8 mouse cellular contexts compared by ENCODE assay signal in genomic region chr17:72917241-72918030, GRCm38 (mm10). TPM values are rescaled to one million over a fixed set of nuclear protein-coding genes. Genes with fewer than 3 reads are reported as not detected.
DNase-seq lines count a peak whose midpoint lies in the region; ATAC-seq and TF ChIP-seq lines count a peak whose summit lies in the region.

No protein-coding gene starts in this region.

- peak overlapping the region; percentile 98 for H3K9ac ChIP-seq in heart, embryonic 16.5 days (ENCODE audit: low read length)
- H3K9ac ChIP-seq in neural tube, embryonic 12.5 days: peak overlapping the region; percentile 92

- peak; percentile 57 for TF ChIP-seq POLR2A in embryonic fibroblast, embryonic 13.5 days (IDR thresholded peaks at IDR 0.05; ENCODE audit: low read depth, low read length)

- ATAC-seq in heart, embryonic 16.5 days (replicated peaks; ENCODE audit: extremely low read depth, insufficient read depth, low FRiP score): peak; percentile 34
- peak; percentile 26 for ATAC-seq in neural tube, embryonic 12.5 days (ENCODE audit: low FRiP score, low read depth)

- TF ChIP-seq CTCF in embryonic fibroblast, embryonic 13.5 days (IDR thresholded peaks at IDR 0.05; ENCODE audit: borderline replicate concordance, insufficient read depth, low read length): no peak

- no peaks in the 10 kb centered on the region for H3K9me3 ChIP-seq in heart, embryonic 16.5 days (replicated peaks; ENCODE audit: control insufficient read depth, low read length)
- no peaks in the 10 kb centered on the region for H3K9me3 ChIP-seq in neural tube, embryonic 12.5 days

- H3K36me3 ChIP-seq in heart, embryonic 16.5 days (ENCODE audit: control insufficient read depth, insufficient read depth): peaks cover 14% of the 10 kb centered on the region
- peaks cover 14% of the 10 kb centered on the region for H3K36me3 ChIP-seq in neural tube, embryonic 12.5 days

- H3K4me2 ChIP-seq in heart, embryonic 16.5 days (ENCODE audit: low read depth, low read length): peak overlapping the region; percentile 86
- H3K4me2 ChIP-seq in neural tube, embryonic 12.5 days (replicated peaks): peak overlapping the region; percentile 87

- no peaks in the 10 kb centered on the region for H3K27me3 ChIP-seq in heart, embryonic 16.5 days (ENCODE audit: control insufficient read depth, insufficient read depth, low read length)
- H3K27me3 ChIP-seq in neural tube, embryonic 12.5 days (replicated peaks): no peaks in the 10 kb centered on the region

- peak overlapping the region; percentile 69 for H3K27ac ChIP-seq in embryonic fibroblast, embryonic 13.5 days (ENCODE audit: insufficient read depth, low read length)
- H3K27ac ChIP-seq in heart, embryonic 16.5 days (ENCODE audit: low read length): peak overlapping the region; percentile 94
- peak overlapping the region; percentile 76 for H3K27ac ChIP-seq in neural tube, embryonic 12.5 days

- H3K4me1 ChIP-seq in embryonic fibroblast, embryonic 13.5 days (ENCODE audit: control insufficient read depth, insufficient read depth, low read length): peaks cover 5% of the 10 kb centered on the region; the same call in 1 of the 2 replicates
- peaks cover 30% of the 10 kb centered on the region for H3K4me1 ChIP-seq in heart, embryonic 16.5 days (ENCODE audit: control insufficient read depth, insufficient read depth, low read length)
- H3K4me1 ChIP-seq in neural tube, embryonic 12.5 days: peaks cover 29% of the 10 kb centered on the region

- peak overlapping the region; percentile 39 for H3K4me3 ChIP-seq in embryonic fibroblast, embryonic 13.5 days (ENCODE audit: insufficient read depth, low read length)
- H3K4me3 ChIP-seq in heart, embryonic 16.5 days (ENCODE audit: low read length): peak overlapping the region; percentile 83
- H3K4me3 ChIP-seq in neural tube, embryonic 12.5 days: peak overlapping the region; percentile 73

- peak; percentile 73 to 79 for DNase-seq in CD8-positive naive resting alpha-beta T cell, adult 2 months (ENCODE audit: low read depth in 2 of 2, low spot score in 2 of 2)
- DNase-seq in adrenal gland, postnatal 4 days (ENCODE audit: low spot score in 2 of 2): peak; percentile 19 to 23
- peak; percentile 64 to 66 for DNase-seq in kidney, postnatal 25 days
- peak; percentile 66 to 67 for DNase-seq in lung, adult 18-20 months
- DNase-seq in thymus, postnatal 0 days (ENCODE audit: low spot score): peak; percentile 85

- WGBS in heart, embryonic 16.5 days: under 1% methylated on average over 37 of the region's 37 CpGs
- WGBS in neural tube, embryonic 12.5 days: 1% methylated on average over 37 of the region's 37 CpGs

RNA-seq across cellular contexts. Expression of gene Lbh, which starts 0.7 kb away (rescaled TPM):
- total RNA-seq in adrenal gland, postnatal 4 days (2021): 10 to 100 TPM; 69.9 to 88.9 TPM
- 241 and 297 TPM in 2 replicates for polyA plus RNA-seq in embryonic fibroblast, embryonic 13.5 days (2011; ENCODE audit: insufficient read length, low read depth, missing spikeins)
- 28.4 and 30.1 TPM in 2 replicates for polyA plus RNA-seq in heart, embryonic 16.5 days (2015; fragmentation: Nextera tagmentation; extraction: Ambion mirVana)
- 4.7 and 5.6 TPM in 2 replicates for polyA plus RNA-seq in neural tube, embryonic 12.5 days (2016; fragmentation: Nextera tagmentation; extraction: Ambion mirVana)
- polyA plus RNA-seq in thymus, postnatal 0 days (2015; fragmentation: Nextera tagmentation; extraction: Ambion mirVana): 9.5 and 10.4 TPM in 2 replicates

Comparison
In these comparisons a context has a peak if more than half of its experiments do, and no peak if none do; other contexts are left out.
1. Peak in every context shown above with its lines: DNase-seq, ATAC-seq, H3K4me3 ChIP-seq and H3K27ac ChIP-seq.
2. DNase-seq: peak in every context shown above with its lines; median percentile 85 in thymus, postnatal 0 days; 76 in CD8-positive naive resting alpha-beta T cell, adult 2 months; 66 in lung, adult 18-20 months; 65 in kidney, postnatal 25 days; 21 in adrenal gland, postnatal 4 days.